Mouse (Mus musculus): Measurements from ENCODE around the gene Trhr2.

Trhr2 gene

GRCm38 (mm10) chr8:122307836-122308235 lies 52.7 kb downstream of the Trhr2 start:
- DNase-seq (ENCODE audit: low spot score), result no peak
